ENCODE assay signal across 22 mouse cellular contexts in genomic region chr12:9266221-9266620, GRCm38 (mm10).
DNase-seq lines count a peak whose midpoint lies in the region; TF ChIP-seq lines count a peak whose summit lies in the region.
"Had no signal": no experiment of that assay in that cellular context is flagged by ENCODE, and none has a peak within 500 bp of the region (broad histone marks: within the 10 kb centered on the region; RNA-seq: fewer than 3 reads in every experiment).

No protein-coding gene starts in this region.

- no peak overlapping the region for H3K4me3 ChIP-seq in layer of hippocampus, adult 2 months
- H3K4me3 ChIP-seq in bone marrow macrophage, adult 2 months (ENCODE audit: insufficient read depth, low read length): no peak overlapping the region
- H3K4me3 ChIP-seq: embryonic facial prominence, embryonic 13.5 days; embryonic facial prominence, embryonic 15.5 days; erythroblast, embryonic 14.5 days; forebrain, embryonic 10.5 days; forebrain, embryonic 12.5 days had no signal

- TF ChIP-seq CTCF in layer of hippocampus, adult 2 months (conservative IDR thresholded peaks at IDR 0.05): no peak
- TF ChIP-seq CTCF in bone marrow macrophage, adult 2 months (IDR thresholded peaks at IDR 0.05; ENCODE audit: low read depth, low read length): no peak

- TF ChIP-seq POLR2A in bone marrow macrophage, adult 2 months (IDR thresholded peaks at IDR 0.05; ENCODE audit: borderline replicate concordance, low read depth, low read length): no peak

- 0 out of 2 replicates have a peak overlapping the region, but pooled peaks have one; percentile 16 for H3K27ac ChIP-seq in layer of hippocampus, adult 2 months
- peak overlapping the region; percentile 44 for H3K27ac ChIP-seq in bone marrow macrophage, adult 2 months (ENCODE audit: insufficient read depth, low read depth, low read length)
- H3K27ac ChIP-seq: embryonic facial prominence, embryonic 13.5 days; embryonic facial prominence, embryonic 15.5 days; forebrain, embryonic 10.5 days; forebrain, embryonic 12.5 days had no signal

- H3K4me1 ChIP-seq in bone marrow macrophage, adult 2 months (ENCODE audit: control insufficient read depth, insufficient read depth, low read length): peaks cover 18% of the 10 kb centered on the region
- H3K4me1 ChIP-seq: embryonic facial prominence, embryonic 15.5 days; forebrain, embryonic 10.5 days; forebrain, embryonic 12.5 days had no signal

- DNase-seq in layer of hippocampus, adult 2 months (ENCODE audit: low spot score in 2 of 2): no peak
- no peak for DNase-seq in layer of hippocampus, postnatal 25 days (ENCODE audit: extremely low spot score in 1 of 2, low spot score in 1 of 2)
- peak; percentile 52 for DNase-seq in Muller cell, postnatal 12 days (ENCODE audit: inconsistent ontology term)
- peak; percentile 58 for DNase-seq in NIH3T3 (ENCODE audit: low read depth)
- DNase-seq in thymus, postnatal 25 days: no peak
- no peak for DNase-seq in frontal cortex, postnatal 14 days (ENCODE audit: low spot score in 2 of 2)
- DNase-seq: adrenal gland, adult 8-10 months; adrenal gland, postnatal 14 days; adrenal gland, postnatal 36 days; cerebellum, adult 11 months; cerebellum, adult 18-20 months; cerebellum, adult 8-10 months; cerebellum, adult 9-11 months; cerebellum, postnatal 14 days; cerebellum, postnatal 36 days; embryo, embryonic 11 days had no signal

Comparison
In these comparisons a context has a peak if more than half of its experiments do, and no peak if none do; other contexts are left out.
1. DNase-seq: peak in Muller cell, postnatal 12 days (single experiment) and NIH3T3 (single experiment); none in layer of hippocampus, adult 2 months (0 of 2), layer of hippocampus, postnatal 25 days (0 of 2), thymus, postnatal 25 days (single experiment) and frontal cortex, postnatal 14 days (0 of 2).